11 mouse cellular contexts compared by ENCODE assay signal in genomic region chr11:117060706-117061337, GRCm38 (mm10). TPM values are rescaled to one million over a fixed set of nuclear protein-coding genes. Genes with fewer than 3 reads are reported as not detected.
DNase-seq lines count a peak whose midpoint lies in the region; ATAC-seq lines count a peak whose summit lies in the region.
"Had no signal": no experiment of that assay in that cellular context is flagged by ENCODE, and none has a peak within 500 bp of the region (broad histone marks: within the 10 kb centered on the region; RNA-seq: fewer than 3 reads in every experiment).

No protein-coding gene starts in this region.

- ATAC-seq in erythroblast, adult 5-6 weeks (replicated peaks; ENCODE audit: low FRiP score, poor library complexity, severe bottlenecking): no peak
- no peak for ATAC-seq in hindbrain, embryonic 14.5 days (ENCODE audit: low FRiP score)
- ATAC-seq in midbrain, embryonic 12.5 days (ENCODE audit: low FRiP score, low read depth): no peak

- H3K27me3 ChIP-seq in erythroblast, embryonic 14.5 days (ENCODE audit: control insufficient read depth): 0 out of 2 replicates have a peak, but pooled peaks cover 2% of the 10 kb centered on the region
- H3K27me3 ChIP-seq in hindbrain, embryonic 14.5 days (ENCODE audit: control insufficient read depth, insufficient read depth, low read length): no peaks in the 10 kb centered on the region
- no peaks in the 10 kb centered on the region for H3K27me3 ChIP-seq in midbrain, embryonic 12.5 days

- peak; percentile 44 for DNase-seq in embryo, embryonic 11 days
- DNase-seq in hindbrain, embryonic 14.5 days (ENCODE audit: low spot score): no peak
- DNase-seq in ovary, adult 18-20 months (ENCODE audit: low spot score): no peak
- DNase-seq in kidney, adult 8-10 months: no peak
- no peak for DNase-seq in left cerebral cortex, adult 9 months (ENCODE audit: low spot score in 2 of 2)
- DNase-seq: cerebellum, adult 2 months; gastrocnemius, adult 2 months had no signal

- no peaks in the 10 kb centered on the region for H3K36me3 ChIP-seq in erythroblast, embryonic 14.5 days (ENCODE audit: control insufficient read depth)
- no peaks in the 10 kb centered on the region for H3K36me3 ChIP-seq in hindbrain, embryonic 14.5 days (replicated peaks; ENCODE audit: control insufficient read depth, insufficient read depth)
- no peaks in the 10 kb centered on the region for H3K36me3 ChIP-seq in midbrain, embryonic 12.5 days

- WGBS in hindbrain, embryonic 14.5 days: 24% methylated on average over 8 of the region's 9 CpGs
- WGBS in midbrain, embryonic 12.5 days: 31% methylated on average over 9 of the region's 9 CpGs

- no peaks in the 10 kb centered on the region for H3K9me3 ChIP-seq in erythroblast, embryonic 14.5 days (ENCODE audit: control insufficient read depth, low read length)
- H3K9me3 ChIP-seq in hindbrain, embryonic 14.5 days (ENCODE audit: control insufficient read depth, low read length): no peaks in the 10 kb centered on the region
- no peaks in the 10 kb centered on the region for H3K9me3 ChIP-seq in midbrain, embryonic 12.5 days

- peak overlapping the region; percentile 28 for H3K4me2 ChIP-seq in hindbrain, embryonic 14.5 days (replicated peaks)
- H3K4me2 ChIP-seq in midbrain, embryonic 12.5 days (replicated peaks): peak overlapping the region; percentile 42

- peak overlapping the region; percentile 39 for H3K4me3 ChIP-seq in erythroblast, embryonic 14.5 days (replicated peaks)
- no peak overlapping the region for H3K4me3 ChIP-seq in hindbrain, embryonic 14.5 days (replicated peaks; ENCODE audit: low read length)
- H3K4me3 ChIP-seq in midbrain, embryonic 12.5 days: no peak overlapping the region
- H3K4me3 ChIP-seq: gastrocnemius, adult 2 months had no signal

- H3K4me1 ChIP-seq in erythroblast, embryonic 14.5 days (ENCODE audit: control insufficient read depth): peaks cover 24% of the 10 kb centered on the region
- H3K4me1 ChIP-seq in hindbrain, embryonic 14.5 days (replicated peaks; ENCODE audit: control insufficient read depth, insufficient read depth, low read length): peaks cover 21% of the 10 kb centered on the region
- peaks cover 29% of the 10 kb centered on the region for H3K4me1 ChIP-seq in midbrain, embryonic 12.5 days

- peak overlapping the region; percentile 87 for H3K27ac ChIP-seq in hindbrain, embryonic 14.5 days
- H3K27ac ChIP-seq in midbrain, embryonic 12.5 days (replicated peaks): peak overlapping the region; percentile 83
- H3K27ac ChIP-seq: gastrocnemius, adult 2 months; macrophage had no signal

- no peak overlapping the region for H3K9ac ChIP-seq in hindbrain, embryonic 14.5 days
- peak overlapping the region; percentile 28; the same call in 1 of the 2 replicates for H3K9ac ChIP-seq in midbrain, embryonic 12.5 days (replicated peaks)

RNA-seq across cellular contexts. Expression of gene Sec14l1, which starts 54.1 kb away (rescaled TPM):
- polyA plus RNA-seq in erythroblast, embryonic 14.5 days (2012): 9.0 and 11.2 TPM in 2 replicates
- 15.7 and 16.9 TPM in 2 replicates for total RNA-seq in erythroblast, adult 5-6 weeks (2015; ENCODE audit: low replicate concordance)
- 27.2 and 32.7 TPM in 2 replicates for total RNA-seq in erythroblast, adult 5-6 weeks (2017; ENCODE audit: low replicate concordance)
- 41.2 and 41.9 TPM in 2 replicates for polyA plus RNA-seq in hindbrain, embryonic 14.5 days (2014; fragmentation: Nextera tagmentation; extraction: Ambion mirVana)
- polyA plus RNA-seq in midbrain, embryonic 12.5 days (2016; fragmentation: Nextera tagmentation; extraction: Ambion mirVana): 63.7 and 68.9 TPM in 2 replicates
